Mouse (Mus musculus): ENCODE measurements around the gene Usf1. TPM values are rescaled to one million over a fixed set of nuclear protein-coding genes. Genes with fewer than 3 reads are reported as not detected.
A peak's percentile ranks its signal among the peaks of the same experiment; 100 is the strongest.

The Usf1 gene
- polyA plus RNA-seq, 1 experiment from 2014 or later = 226 TPM

- H3K4me2 ChIP-seq (ENCODE audit: low read length) = no peak overlapping the region
- no peaks in the 10 kb centered on the region for H3K9me3 ChIP-seq (ENCODE audit: control insufficient read depth, low read length)
- H3K4me3 ChIP-seq (replicated peaks; ENCODE audit: low read length) = no peak overlapping the region
- no peak for ATAC-seq
- no peaks in the 10 kb centered on the region for H3K36me3 ChIP-seq (ENCODE audit: control insufficient read depth, insufficient read depth)
- 77% methylated on average over 6 of the region's 6 CpGs for WGBS
- no peak overlapping the region for H3K27ac ChIP-seq (ENCODE audit: low read length)
- H3K4me1 ChIP-seq (replicated peaks; ENCODE audit: control insufficient read depth, insufficient read depth, low read length) = peaks cover 4% of the 10 kb centered on the region; the same call in 1 of the 2 replicates
- H3K9ac ChIP-seq (replicated peaks; ENCODE audit: low read depth, low read length) = no peak overlapping the region
- no peaks in the 10 kb centered on the region for H3K27me3 ChIP-seq (replicated peaks; ENCODE audit: control insufficient read depth, insufficient read depth, low read length)
Observed at GRCm38 (mm10) chr1:171454926-171455325, 43.8 kb downstream of the Usf1 start.

GRCm38 (mm10) chr1:171457568-171457967, 46.5 kb downstream of the Usf1 start:
- peaks cover 12% of the 10 kb centered on the region; the same call in 1 of the 2 replicates for H3K4me1 ChIP-seq (replicated peaks; ENCODE audit: control insufficient read depth, insufficient read depth, low read length)
- ATAC-seq = no peak
- H3K36me3 ChIP-seq (ENCODE audit: control insufficient read depth, insufficient read depth) = no peaks in the 10 kb centered on the region
- H3K9me3 ChIP-seq (ENCODE audit: control insufficient read depth, low read length) = no peaks in the 10 kb centered on the region
- H3K27ac ChIP-seq (ENCODE audit: low read length) = no peak overlapping the region
- H3K4me2 ChIP-seq (ENCODE audit: low read length) = no peak overlapping the region
- H3K27me3 ChIP-seq (replicated peaks; ENCODE audit: control insufficient read depth, insufficient read depth, low read length) = no peaks in the 10 kb centered on the region
- no peak overlapping the region for H3K9ac ChIP-seq (replicated peaks; ENCODE audit: low read depth, low read length)
- no peak overlapping the region for H3K4me3 ChIP-seq (replicated peaks; ENCODE audit: low read length)
- WGBS = 90% methylated on average over 1 of the region's 1 CpGs

GRCm38 (mm10) chr1:171459791-171460190, 48.7 kb downstream of the Usf1 start:
- Histone ChIP-seq H3K27ac (ENCODE audit: low read length) (no peak overlapping the region), H3K4me1 (replicated peaks; ENCODE audit: control insufficient read depth, insufficient read depth, low read length) (peaks cover 12% of the 10 kb centered on the region; the same call in 1 of the 2 replicates), H3K9ac (replicated peaks; ENCODE audit: low read depth, low read length) (no peak overlapping the region), H3K4me3 (replicated peaks; ENCODE audit: low read length) (no peak overlapping the region), H3K9me3 (ENCODE audit: control insufficient read depth, low read length) (no peaks in the 10 kb centered on the region), H3K36me3 (ENCODE audit: control insufficient read depth, insufficient read depth) (no peaks in the 10 kb centered on the region), H3K27me3 (replicated peaks; ENCODE audit: control insufficient read depth, insufficient read depth, low read length) (no peaks in the 10 kb centered on the region), H3K4me2 (ENCODE audit: low read length) (peak overlapping the region; percentile 4; the same call in 1 of the 2 replicates)
- WGBS = 21% methylated on average over 5 of the region's 5 CpGs
- peak; percentile 49; the same call in 1 of the 2 replicates for ATAC-seq

- no peak overlapping the region for H3K9ac ChIP-seq (replicated peaks; ENCODE audit: low read depth, low read length)
- no peaks in the 10 kb centered on the region for H3K9me3 ChIP-seq (ENCODE audit: control insufficient read depth, low read length)
- no peaks in the 10 kb centered on the region for H3K36me3 ChIP-seq (ENCODE audit: control insufficient read depth, insufficient read depth)
- 87% methylated on average over 22 of the region's 22 CpGs for WGBS
- H3K27ac ChIP-seq (ENCODE audit: low read length) = no peak overlapping the region
- no peaks in the 10 kb centered on the region for H3K27me3 ChIP-seq (replicated peaks; ENCODE audit: control insufficient read depth, insufficient read depth, low read length)
- no peak overlapping the region for H3K4me2 ChIP-seq (ENCODE audit: low read length)
- ATAC-seq = no peak
- H3K4me1 ChIP-seq (replicated peaks; ENCODE audit: control insufficient read depth, insufficient read depth, low read length) = peaks cover 12% of the 10 kb centered on the region; the same call in 1 of the 2 replicates
- no peak overlapping the region for H3K4me3 ChIP-seq (replicated peaks; ENCODE audit: low read length)
Observed at GRCm38 (mm10) chr1:171460551-171461503, 49.7 kb downstream of the Usf1 start.

- Histone ChIP-seq H3K4me3 (replicated peaks; ENCODE audit: low read length) (no peak overlapping the region), H3K9me3 (ENCODE audit: control insufficient read depth, low read length) (no peaks in the 10 kb centered on the region), H3K27me3 (replicated peaks; ENCODE audit: control insufficient read depth, insufficient read depth, low read length) (no peaks in the 10 kb centered on the region), H3K36me3 (ENCODE audit: control insufficient read depth, insufficient read depth) (no peaks in the 10 kb centered on the region), H3K9ac (replicated peaks; ENCODE audit: low read depth, low read length) (no peak overlapping the region), H3K27ac (ENCODE audit: low read length) (no peak overlapping the region), H3K4me1 (replicated peaks; ENCODE audit: control insufficient read depth, insufficient read depth, low read length) (peaks cover 12% of the 10 kb centered on the region; the same call in 1 of the 2 replicates), H3K4me2 (ENCODE audit: low read length) (no peak overlapping the region)
- 90% methylated on average over 3 of the region's 3 CpGs for WGBS
- ATAC-seq = no peak
Observed at GRCm38 (mm10) chr1:171463133-171463532, 52.0 kb downstream of the Usf1 start.

- Histone ChIP-seq H3K4me3 (replicated peaks; ENCODE audit: low read length) (no peak overlapping the region), H3K36me3 (ENCODE audit: control insufficient read depth, insufficient read depth) (no peaks in the 10 kb centered on the region), H3K9me3 (ENCODE audit: control insufficient read depth, low read length) (no peaks in the 10 kb centered on the region), H3K4me1 (replicated peaks; ENCODE audit: control insufficient read depth, insufficient read depth, low read length) (no peaks in the 10 kb centered on the region), H3K27ac (ENCODE audit: low read length) (no peak overlapping the region), H3K27me3 (replicated peaks; ENCODE audit: control insufficient read depth, insufficient read depth, low read length) (no peaks in the 10 kb centered on the region), H3K9ac (replicated peaks; ENCODE audit: low read depth, low read length) (no peak overlapping the region), H3K4me2 (ENCODE audit: low read length) (no peak overlapping the region)
- WGBS = 92% methylated on average over 5 of the region's 5 CpGs
- no peak for ATAC-seq
Observed at GRCm38 (mm10) chr1:171465749-171466412, 54.8 kb downstream of the Usf1 start.

GRCm38 (mm10) chr1:171466565-171466964, 55.5 kb downstream of the Usf1 start:
- H3K9me3 ChIP-seq (ENCODE audit: control insufficient read depth, low read length) = no peaks in the 10 kb centered on the region
- 81% methylated on average over 4 of the region's 4 CpGs for WGBS
- ATAC-seq = no peak
- H3K9ac ChIP-seq (replicated peaks; ENCODE audit: low read depth, low read length) = no peak overlapping the region
- no peaks in the 10 kb centered on the region for H3K36me3 ChIP-seq (ENCODE audit: control insufficient read depth, insufficient read depth)
- no peak overlapping the region for H3K4me3 ChIP-seq (replicated peaks; ENCODE audit: low read length)
- no peaks in the 10 kb centered on the region for H3K4me1 ChIP-seq (replicated peaks; ENCODE audit: control insufficient read depth, insufficient read depth, low read length)
- H3K27ac ChIP-seq (ENCODE audit: low read length) = no peak overlapping the region
- H3K4me2 ChIP-seq (ENCODE audit: low read length) = no peak overlapping the region
- no peaks in the 10 kb centered on the region for H3K27me3 ChIP-seq (replicated peaks; ENCODE audit: control insufficient read depth, insufficient read depth, low read length)

Other genes with a start within 250 kb of the Usf1 start
- 7.1 and 7.9 TPM in 2 replicates for gene Pcp4l1, start 215.0 kb upstream of the Usf1 start, polyA plus RNA-seq (2015; fragmentation: Nextera tagmentation; extraction: Ambion mirVana)
- gene Nr1i3, start 197.3 kb upstream of the Usf1 start, polyA plus RNA-seq (2015; fragmentation: Nextera tagmentation; extraction: Ambion mirVana) = 0.29 and 0.48 TPM in 2 replicates
- 47.7 and 54.8 TPM in 2 replicates for gene Tomm40l, start 188.8 kb upstream of the Usf1 start, polyA plus RNA-seq (2015; fragmentation: Nextera tagmentation; extraction: Ambion mirVana)
- gene Apoa2, start 186.3 kb upstream of the Usf1 start, polyA plus RNA-seq (2015; fragmentation: Nextera tagmentation; extraction: Ambion mirVana) = 1.4 and 2.3 TPM in 2 replicates
- gene Fcer1g, start 176.9 kb upstream of the Usf1 start, polyA plus RNA-seq (2015; fragmentation: Nextera tagmentation; extraction: Ambion mirVana) = 15.7 and 17.6 TPM in 2 replicates
- gene Adamts4, start 160.9 kb upstream of the Usf1 start, polyA plus RNA-seq (2015; fragmentation: Nextera tagmentation; extraction: Ambion mirVana) = 7.2 and 7.6 TPM in 2 replicates
- 212 and 232 TPM in 2 replicates for gene Ndufs2, start 159.9 kb upstream of the Usf1 start, polyA plus RNA-seq (2015; fragmentation: Nextera tagmentation; extraction: Ambion mirVana)
- 111 and 114 TPM in 2 replicates for gene B4galt3, start 141.0 kb upstream of the Usf1 start, polyA plus RNA-seq (2015; fragmentation: Nextera tagmentation; extraction: Ambion mirVana)
- 47.6 and 49.2 TPM in 2 replicates for gene Ppox, start 130.1 kb upstream of the Usf1 start, polyA plus RNA-seq (2015; fragmentation: Nextera tagmentation; extraction: Ambion mirVana)
- gene Usp21, start 123.3 kb upstream of the Usf1 start, polyA plus RNA-seq (2015; fragmentation: Nextera tagmentation; extraction: Ambion mirVana) = 126 and 130 TPM in 2 replicates
- gene Ufc1, start 116.3 kb upstream of the Usf1 start, polyA plus RNA-seq (2015; fragmentation: Nextera tagmentation; extraction: Ambion mirVana) = 93.5 and 102 TPM in 2 replicates
- gene Dedd, start 82.2 kb upstream of the Usf1 start, polyA plus RNA-seq (2015; fragmentation: Nextera tagmentation; extraction: Ambion mirVana) = 55.5 and 61.7 TPM in 2 replicates
- gene Nit1, start 65.7 kb upstream of the Usf1 start, polyA plus RNA-seq (2015; fragmentation: Nextera tagmentation; extraction: Ambion mirVana) = 55.7 and 62.7 TPM in 2 replicates
- gene Pfdn2, start 65.6 kb upstream of the Usf1 start, polyA plus RNA-seq (2015; fragmentation: Nextera tagmentation; extraction: Ambion mirVana) = 118 and 156 TPM in 2 replicates
- 2.7 and 3.1 TPM in 2 replicates for gene Klhdc9, start 50.5 kb upstream of the Usf1 start, polyA plus RNA-seq (2015; fragmentation: Nextera tagmentation; extraction: Ambion mirVana)
- 0.67 and 1.1 TPM in 2 replicates for gene Nectin4, start 41.2 kb upstream of the Usf1 start, polyA plus RNA-seq (2015; fragmentation: Nextera tagmentation; extraction: Ambion mirVana)
- 0.48 and 0.81 TPM in 2 replicates for gene Arhgap30, start 22.4 kb upstream of the Usf1 start, polyA plus RNA-seq (2015; fragmentation: Nextera tagmentation; extraction: Ambion mirVana)
- 10.1 and 11.4 TPM in 2 replicates for gene Tstd1, start 7.6 kb downstream of the Usf1 start, polyA plus RNA-seq (2015; fragmentation: Nextera tagmentation; extraction: Ambion mirVana)
- 7.8 and 10.2 TPM in 2 replicates for gene F11r, start 26.2 kb downstream of the Usf1 start, polyA plus RNA-seq (2015; fragmentation: Nextera tagmentation; extraction: Ambion mirVana)
- 32.6 and 33.2 TPM in 2 replicates for gene Alyref2, start 92.2 kb downstream of the Usf1 start, polyA plus RNA-seq (2015; fragmentation: Nextera tagmentation; extraction: Ambion mirVana)
- not detected in 2 replicates for gene Itln1, start 124.0 kb downstream of the Usf1 start, polyA plus RNA-seq (2015; fragmentation: Nextera tagmentation; extraction: Ambion mirVana)
- gene Cd244a, start 147.9 kb downstream of the Usf1 start, polyA plus RNA-seq (2015; fragmentation: Nextera tagmentation; extraction: Ambion mirVana) = not detected in 2 replicates
- gene Ly9, start 196.1 kb downstream of the Usf1 start, polyA plus RNA-seq (2015; fragmentation: Nextera tagmentation; extraction: Ambion mirVana) = 0.20 TPM in 1 of 2 replicates, not detected in the other
- gene Slamf7, start 241.7 kb downstream of the Usf1 start, polyA plus RNA-seq (2015; fragmentation: Nextera tagmentation; extraction: Ambion mirVana) = not detected in 2 replicates